ENCODE assay signal across 29 mouse cellular contexts in genomic region chr19:37695146-37695545, GRCm38 (mm10). TPM values are rescaled to one million over a fixed set of nuclear protein-coding genes. Genes with fewer than 3 reads are reported as not detected.
DNase-seq lines count a peak whose midpoint lies in the region; ATAC-seq and TF ChIP-seq lines count a peak whose summit lies in the region.
"Had no signal": no experiment of that assay in that cellular context is flagged by ENCODE, and none has a peak within 500 bp of the region (broad histone marks: within the 10 kb centered on the region; RNA-seq: fewer than 3 reads in every experiment).

No protein-coding gene starts in this region.

- no peak for TF ChIP-seq CTCF in kidney, postnatal 0 days (IDR thresholded peaks at IDR 0.05; ENCODE audit: low read depth)
- no peak for TF ChIP-seq CTCF in E14TG2a.4 (conservative IDR thresholded peaks at IDR 0.05; ENCODE audit: low read length)

- no peak for ATAC-seq in hindbrain, embryonic 12.5 days (ENCODE audit: low FRiP score)
- ATAC-seq in kidney, postnatal 0 days (replicated peaks; ENCODE audit: low FRiP score, low read depth), result no peak
- ATAC-seq in midbrain, embryonic 11.5 days (ENCODE audit: low FRiP score), result no peak
- ATAC-seq in midbrain, embryonic 14.5 days (ENCODE audit: low FRiP score, low TSS enrichment), result no peak
- ATAC-seq: activated CD4-positive, CD25-positive, alpha-beta regulatory T cell, adult 4 months; CD4-positive, CD25-positive, alpha-beta regulatory T cell, adult 4 months; forebrain, embryonic 14.5 days; forebrain, embryonic 16.5 days; Patski had no signal

- H3K9ac ChIP-seq in hindbrain, embryonic 12.5 days, result no peak overlapping the region
- no peak overlapping the region for H3K9ac ChIP-seq in kidney, postnatal 0 days (ENCODE audit: low read depth, low read length)
- H3K9ac ChIP-seq in midbrain, embryonic 11.5 days (ENCODE audit: low read length), result no peak overlapping the region
- no peak overlapping the region for H3K9ac ChIP-seq in midbrain, embryonic 14.5 days (replicated peaks; ENCODE audit: low read length)
- H3K9ac ChIP-seq: embryonic facial prominence, embryonic 13.5 days; embryonic facial prominence, embryonic 15.5 days; forebrain, embryonic 12.5 days had no signal

- H3K27me3 ChIP-seq in hindbrain, embryonic 10.5 days (ENCODE audit: insufficient read depth, poor library complexity, severe bottlenecking), result peaks cover 100% of the 10 kb centered on the region
- H3K27me3 ChIP-seq in hindbrain, embryonic 12.5 days, result peaks cover 100% of the 10 kb centered on the region
- H3K27me3 ChIP-seq in kidney, postnatal 0 days (ENCODE audit: insufficient read depth, low read length), result peaks cover 99% of the 10 kb centered on the region
- peaks cover 100% of the 10 kb centered on the region for H3K27me3 ChIP-seq in midbrain, embryonic 11.5 days (ENCODE audit: control insufficient read depth, insufficient read depth, low read length)
- peaks cover 100% of the 10 kb centered on the region for H3K27me3 ChIP-seq in midbrain, embryonic 14.5 days (ENCODE audit: control insufficient read depth, insufficient read depth, low read length)
- peaks cover 100% of the 10 kb centered on the region for H3K27me3 ChIP-seq in E14TG2a.4 (ENCODE audit: insufficient read depth, low read length)
- H3K27me3 ChIP-seq: CH12.LX, Patski had no signal

- no peaks in the 10 kb centered on the region for H3K36me3 ChIP-seq in hindbrain, embryonic 10.5 days
- H3K36me3 ChIP-seq in hindbrain, embryonic 12.5 days, result no peaks in the 10 kb centered on the region
- H3K36me3 ChIP-seq in kidney, postnatal 0 days (ENCODE audit: insufficient read depth, low read length), result no peaks in the 10 kb centered on the region
- H3K36me3 ChIP-seq in midbrain, embryonic 11.5 days (ENCODE audit: control insufficient read depth, insufficient read depth, low read length), result no peaks in the 10 kb centered on the region
- H3K36me3 ChIP-seq in midbrain, embryonic 14.5 days (ENCODE audit: control insufficient read depth, insufficient read depth, low read length), result no peaks in the 10 kb centered on the region
- H3K36me3 ChIP-seq in E14TG2a.4 (ENCODE audit: insufficient read depth, low read length), result no peaks in the 10 kb centered on the region
- H3K36me3 ChIP-seq: embryonic facial prominence, embryonic 13.5 days; embryonic facial prominence, embryonic 15.5 days; forebrain, embryonic 10.5 days; forebrain, embryonic 12.5 days had no signal

- WGBS in hindbrain, embryonic 10.5 days, result 18% methylated on average over 13 of the region's 13 CpGs
- whole genome bisulfite sequencing in hindbrain, embryonic 12.5 days, result 20% methylated on average over 13 of the region's 13 CpGs
- 38% methylated on average over 13 of the region's 13 CpGs for WGBS in kidney, postnatal 0 days
- 31% methylated on average over 13 of the region's 13 CpGs for WGBS in midbrain, embryonic 11.5 days
- 32% methylated on average over 13 of the region's 13 CpGs for WGBS in midbrain, embryonic 14.5 days

- DNase-seq in hindbrain, embryonic 10.5 days (ENCODE audit: low spot score), result no peak
- DNase-seq in kidney, postnatal 0 days (ENCODE audit: low spot score), result no peak
- no peak for DNase-seq in kidney, adult 8-10 months
- peak; percentile 84 for DNase-seq in midbrain, embryonic 11.5 days (ENCODE audit: low spot score, missing footprints)
- no peak for DNase-seq in midbrain, embryonic 14.5 days
- DNase-seq in Muller cell, postnatal 12 days (ENCODE audit: inconsistent ontology term), result no peak
- DNase-seq: adrenal gland, adult 8-10 months; adrenal gland, postnatal 14 days; adrenal gland, postnatal 36 days; B cell, adult 2 months; cerebellum, adult 11-12 months; cerebellum, adult 2 months; cerebellum, adult 9-10 months; cerebellum, postnatal 10 days; cerebellum, postnatal 25 days had no signal

- no peak overlapping the region for H3K27ac ChIP-seq in hindbrain, embryonic 10.5 days
- H3K27ac ChIP-seq in hindbrain, embryonic 12.5 days, result no peak overlapping the region
- H3K27ac ChIP-seq in kidney, postnatal 0 days, result no peak overlapping the region
- no peak overlapping the region for H3K27ac ChIP-seq in midbrain, embryonic 11.5 days (ENCODE audit: low read depth, low read length)
- no peak overlapping the region for H3K27ac ChIP-seq in midbrain, embryonic 14.5 days (replicated peaks; ENCODE audit: low read depth, low read length)
- H3K27ac ChIP-seq: embryonic facial prominence, embryonic 13.5 days; embryonic facial prominence, embryonic 15.5 days; forebrain, embryonic 10.5 days; forebrain, embryonic 12.5 days had no signal

- no peak overlapping the region for H3K4me2 ChIP-seq in hindbrain, embryonic 12.5 days (replicated peaks)
- 0 out of 2 replicates have a peak overlapping the region, but pooled peaks have one; percentile 60 for H3K4me2 ChIP-seq in kidney, postnatal 0 days (ENCODE audit: low read length)
- H3K4me2 ChIP-seq in midbrain, embryonic 11.5 days, result no peak overlapping the region
- no peak overlapping the region for H3K4me2 ChIP-seq in midbrain, embryonic 14.5 days (ENCODE audit: low read length)
- H3K4me2 ChIP-seq: forebrain, embryonic 12.5 days had no signal

- peaks cover 57% of the 10 kb centered on the region for H3K4me1 ChIP-seq in hindbrain, embryonic 10.5 days (replicated peaks)
- peaks cover 42% of the 10 kb centered on the region for H3K4me1 ChIP-seq in hindbrain, embryonic 12.5 days
- peaks cover 25% of the 10 kb centered on the region; the same call in 1 of the 2 replicates for H3K4me1 ChIP-seq in kidney, postnatal 0 days (replicated peaks; ENCODE audit: insufficient read depth, low read length)
- H3K4me1 ChIP-seq in midbrain, embryonic 11.5 days (ENCODE audit: control insufficient read depth, insufficient read depth, low read length), result peaks cover 26% of the 10 kb centered on the region
- H3K4me1 ChIP-seq in midbrain, embryonic 14.5 days (ENCODE audit: control insufficient read depth, insufficient read depth, low read length), result peaks cover 18% of the 10 kb centered on the region
- H3K4me1 ChIP-seq in E14TG2a.4 (replicated peaks; ENCODE audit: low read depth, low read length), result peaks cover 60% of the 10 kb centered on the region

- peak overlapping the region; percentile 51; the same call in 1 of the 2 replicates for H3K4me3 ChIP-seq in hindbrain, embryonic 10.5 days
- H3K4me3 ChIP-seq in hindbrain, embryonic 12.5 days, result no peak overlapping the region
- no peak overlapping the region for H3K4me3 ChIP-seq in kidney, postnatal 0 days (replicated peaks; ENCODE audit: low read depth, low read length)
- H3K4me3 ChIP-seq in midbrain, embryonic 11.5 days (ENCODE audit: low read depth, low read length), result no peak overlapping the region
- no peak overlapping the region for H3K4me3 ChIP-seq in midbrain, embryonic 14.5 days (replicated peaks; ENCODE audit: low read depth, low read length)
- 0 out of 2 replicates have a peak overlapping the region, but pooled peaks have one; percentile 29 for H3K4me3 ChIP-seq in E14TG2a.4 (replicated peaks; ENCODE audit: low read length)
- H3K4me3 ChIP-seq: embryonic facial prominence, embryonic 15.5 days; erythroblast, embryonic 14.5 days; forebrain, embryonic 12.5 days had no signal

- no peaks in the 10 kb centered on the region for H3K9me3 ChIP-seq in hindbrain, embryonic 10.5 days
- H3K9me3 ChIP-seq in hindbrain, embryonic 12.5 days (replicated peaks), result no peaks in the 10 kb centered on the region
- no peaks in the 10 kb centered on the region for H3K9me3 ChIP-seq in kidney, postnatal 0 days (replicated peaks; ENCODE audit: low read length)
- H3K9me3 ChIP-seq in midbrain, embryonic 11.5 days (ENCODE audit: control insufficient read depth, low read length), result no peaks in the 10 kb centered on the region
- no peaks in the 10 kb centered on the region for H3K9me3 ChIP-seq in midbrain, embryonic 14.5 days (ENCODE audit: control insufficient read depth, low read length)
- H3K9me3 ChIP-seq in E14TG2a.4 (ENCODE audit: low read length), result no peaks in the 10 kb centered on the region
- H3K9me3 ChIP-seq: embryonic facial prominence, embryonic 13.5 days; embryonic facial prominence, embryonic 15.5 days; forebrain, embryonic 10.5 days; forebrain, embryonic 12.5 days had no signal

RNA-seq across cellular contexts. Expression of gene Cyp26a1, which starts 2.5 kb away (rescaled TPM):
- polyA plus RNA-seq in hindbrain, embryonic 10.5 days (2016; fragmentation: Nextera tagmentation; extraction: Ambion mirVana), result 39.8 and 42.5 TPM in 2 replicates
- 7.9 and 14.2 TPM in 2 replicates for polyA plus RNA-seq in hindbrain, embryonic 12.5 days (2016; fragmentation: Nextera tagmentation; extraction: Ambion mirVana)
- polyA plus RNA-seq in kidney, postnatal 0 days (2015; fragmentation: Nextera tagmentation; extraction: Ambion mirVana), result 1.8 and 2.6 TPM in 2 replicates
- polyA plus RNA-seq in midbrain, embryonic 11.5 days (2014; fragmentation: Nextera tagmentation; extraction: Ambion mirVana), result 0.92 and 1.0 TPM in 2 replicates
- polyA plus RNA-seq in midbrain, embryonic 14.5 days (2014; fragmentation: Nextera tagmentation; extraction: Ambion mirVana), result not detected in 2 replicates
- polyA plus RNA-seq: activated CD4-positive, CD25-positive, alpha-beta regulatory T cell, adult 4 months; CD4-positive, CD25-positive, alpha-beta regulatory T cell, adult 4 months; cerebellum, adult 2 months; erythroblast, embryonic 14.5 days; forebrain, embryonic 14.5 days; forebrain, embryonic 16.5 days had no signal

RNA-seq across cellular contexts. Expression of gene Cyp26c1, which starts 9.8 kb away (rescaled TPM):
- 10.0 and 10.1 TPM in 2 replicates for polyA plus RNA-seq in hindbrain, embryonic 10.5 days (2016; fragmentation: Nextera tagmentation; extraction: Ambion mirVana)
- 1.8 and 2.0 TPM in 2 replicates for polyA plus RNA-seq in hindbrain, embryonic 12.5 days (2016; fragmentation: Nextera tagmentation; extraction: Ambion mirVana)
- polyA plus RNA-seq in kidney, postnatal 0 days (2015; fragmentation: Nextera tagmentation; extraction: Ambion mirVana), result not detected in 2 replicates
- not detected in 2 replicates for polyA plus RNA-seq in midbrain, embryonic 11.5 days (2014; fragmentation: Nextera tagmentation; extraction: Ambion mirVana)
- not detected in 2 replicates for polyA plus RNA-seq in midbrain, embryonic 14.5 days (2014; fragmentation: Nextera tagmentation; extraction: Ambion mirVana)
- polyA plus RNA-seq: activated CD4-positive, CD25-positive, alpha-beta regulatory T cell, adult 4 months; CD4-positive, CD25-positive, alpha-beta regulatory T cell, adult 4 months; cerebellum, adult 2 months; cortical plate, adult 2 months; erythroblast, embryonic 14.5 days; forebrain, embryonic 12.5 days; forebrain, embryonic 14.5 days; forebrain, embryonic 16.5 days had no signal

Comparison
In these comparisons a context has a peak if more than half of its experiments do, and no peak if none do; other contexts are left out.
1. H3K4me3 ChIP-seq: peak in hindbrain, embryonic 10.5 days (single experiment) and E14TG2a.4 (single experiment); none in hindbrain, embryonic 12.5 days (single experiment), kidney, postnatal 0 days (single experiment), midbrain, embryonic 11.5 days (single experiment) and midbrain, embryonic 14.5 days (single experiment).